Mouse (Mus musculus) G1E (cell line): Measurements from ENCODE around the gene Fam110a. TPM values are rescaled to one million over a fixed set of nuclear protein-coding genes. Genes with fewer than 3 reads are reported as not detected.

Source experiments
- ATAC-seq: 2 replicates; pipeline ENCODE4 v1.8.0; 2016; ENCODE audit warnings: mild to moderate bottlenecking; ENCODE audit not compliant: insufficient number of reproducible peaks, poor library complexity, low FRiP score, severe bottlenecking; ENCODE audit errors: extremely low read depth
- DNase-seq: peaks from one replicate; pipeline ENCODE4 v3.0.0; 2012; ENCODE audit warnings: low spot score
- H3K27me3 ChIP-seq: 2 replicates; pipeline ENCODE4 v1.6.1; 2012; ENCODE audit warnings: mild to moderate bottlenecking, low read length, inconsistent platforms; ENCODE audit not compliant: insufficient read depth
- H3K36me3 ChIP-seq: replicated peaks from 2 replicates; pipeline ENCODE3; 2012; ENCODE audit warnings: mild to moderate bottlenecking, inconsistent platforms
- H3K4me1 ChIP-seq: 2 replicates; pipeline ENCODE4 v1.6.1; 2012; ENCODE audit warnings: low read depth, low read length, inconsistent platforms, mixed read lengths; ENCODE audit not compliant: insufficient read depth
- H3K4me3 ChIP-seq: 2 replicates; pipeline ENCODE4 v1.5.1; 2012; ENCODE audit warnings: low read depth, mild to moderate bottlenecking, inconsistent platforms, low read length, moderate library complexity, mixed read lengths
- H3K9me3 ChIP-seq: replicated peaks from 2 replicates; pipeline ENCODE4 v1.6.1; 2012; ENCODE audit warnings: inconsistent platforms
- CTCF ChIP-seq: IDR thresholded peaks from 2 replicates; pipeline ENCODE4 v1.5.1; 2012; ENCODE audit warnings: low read depth, low read length, inconsistent platforms, mixed read lengths
- GATA1 ChIP-seq: IDR thresholded peaks from 2 replicates; pipeline ENCODE4 v1.6.1; 2012; ENCODE audit warnings: borderline replicate concordance, low read length, inconsistent platforms, mixed read lengths
- GATA2 ChIP-seq: IDR thresholded peaks from 2 replicates; pipeline ENCODE4 v1.6.1; 2012; ENCODE audit warnings: low read depth, low read length, inconsistent platforms, borderline replicate concordance
- POLR2AphosphoS5 ChIP-seq: IDR thresholded peaks from 2 replicates; pipeline ENCODE4 v1.6.1; 2012; ENCODE audit warnings: low read depth, low read length, inconsistent platforms; ENCODE audit not compliant: insufficient replicate concordance
- TAL1 ChIP-seq: conservative IDR thresholded peaks from 2 replicates; pipeline ENCODE4 v1.6.1; 2012; ENCODE audit warnings: low read depth, low read length, inconsistent platforms, mixed read lengths
- polyA plus RNA-seq: library from polyadenylated mRNA; stranded (reverse); fragments of >175 nt; gene quantifications from 2 replicates; pipeline ENCODE4 v1.2.3, GENCODE M21; 2012
- total RNA-seq, 2 experiments: library from RNA; stranded (forward) in 1 of 2; stranded (reverse) in 1 of 2; fragments of 200-1000 nt in 1 of 2; fragments of >200 nt in 1 of 2; fragmentation: Nextera tagmentation in 1 of 2; gene quantifications; 2 replicates each; pipeline ENCODE4 v1.2.3; 2014 to 2017

Fam110a gene
- total and polyA plus RNA-seq, 3 experiments, result 3.8 to 24.7 (median 5.2) TPM

- TF ChIP-seq GATA1, result no peak
- no peak for TF ChIP-seq CTCF
- TF ChIP-seq POLR2AphosphoS5, result no peak
- no peak for TF ChIP-seq TAL1
- TF ChIP-seq GATA2, result no peak
- no peak for DNase-seq
- no peak for ATAC-seq
- no peaks in the 10 kb centered on the region for H3K9me3 ChIP-seq
- H3K4me1 ChIP-seq, result peaks cover 31% of the 10 kb centered on the region
- peaks cover 98% of the 10 kb centered on the region for H3K36me3 ChIP-seq
- no peaks in the 10 kb centered on the region for H3K27me3 ChIP-seq
- H3K4me3 ChIP-seq, result no peak overlapping the region
Measured at GRCm38 (mm10) chr2:151973595-151974562, 6.1 kb downstream of the Fam110a start.

GRCm38 (mm10) chr2:151972880-151973594, 7.0 kb downstream of the Fam110a start:
- Histone ChIP-seq H3K36me3 (peaks cover 98% of the 10 kb centered on the region), H3K4me1 (peaks cover 24% of the 10 kb centered on the region), H3K27me3 (no peaks in the 10 kb centered on the region), H3K4me3 (no peak overlapping the region), H3K9me3 (no peaks in the 10 kb centered on the region)
- ATAC-seq (no peak), DNase-seq (no peak)
- TF ChIP-seq POLR2AphosphoS5 (no peak), CTCF (no peak), TAL1 (no peak), GATA1 (no peak), GATA2 (no peak)

- ATAC-seq (no peak), DNase-seq (no peak)
- H3K4me3 ChIP-seq, result no peak overlapping the region
- H3K9me3 ChIP-seq, result no peaks in the 10 kb centered on the region
- no peaks in the 10 kb centered on the region for H3K27me3 ChIP-seq
- peaks cover 93% of the 10 kb centered on the region for H3K36me3 ChIP-seq
- H3K4me1 ChIP-seq, result peaks cover 21% of the 10 kb centered on the region
- no peak for TF ChIP-seq CTCF
- TF ChIP-seq TAL1, result no peak
- no peak for TF ChIP-seq GATA1
- TF ChIP-seq POLR2AphosphoS5, result no peak
Measured at GRCm38 (mm10) chr2:151971748-151972147, 8.3 kb downstream of the Fam110a start.

- H3K9me3 ChIP-seq, result no peaks in the 10 kb centered on the region
- no peaks in the 10 kb centered on the region for H3K27me3 ChIP-seq
- H3K4me1 ChIP-seq, result peaks cover 21% of the 10 kb centered on the region
- no peak for DNase-seq
- no peak overlapping the region for H3K4me3 ChIP-seq
- ATAC-seq, result no peak
- peaks cover 81% of the 10 kb centered on the region for H3K36me3 ChIP-seq
- TF ChIP-seq GATA2, result no peak
- TF ChIP-seq GATA1, result no peak
- no peak for TF ChIP-seq CTCF
- TF ChIP-seq POLR2AphosphoS5, result no peak
- no peak for TF ChIP-seq TAL1
Measured at GRCm38 (mm10) chr2:151970191-151971172, 9.5 kb downstream of the Fam110a start.

- Histone ChIP-seq H3K36me3 (peaks cover 72% of the 10 kb centered on the region), H3K9me3 (no peaks in the 10 kb centered on the region), H3K4me1 (peaks cover 21% of the 10 kb centered on the region), H3K27me3 (no peaks in the 10 kb centered on the region), H3K4me3 (no peak overlapping the region)
- TF ChIP-seq GATA1 (no peak), POLR2AphosphoS5 (no peak), CTCF (no peak), TAL1 (no peak), GATA2 (no peak)
- no peak for ATAC-seq
- no peak for DNase-seq
Measured at GRCm38 (mm10) chr2:151969396-151969795, 10.6 kb downstream of the Fam110a start.

- H3K27me3 ChIP-seq, result no peaks in the 10 kb centered on the region
- TF ChIP-seq GATA1 (no peak), GATA2 (no peak), CTCF (no peak), POLR2AphosphoS5 (no peak), TAL1 (no peak)
- ATAC-seq (no peak), DNase-seq (no peak)
- H3K4me1 ChIP-seq, result peaks cover 21% of the 10 kb centered on the region
- peaks cover 68% of the 10 kb centered on the region for H3K36me3 ChIP-seq
- no peaks in the 10 kb centered on the region for H3K9me3 ChIP-seq
- H3K4me3 ChIP-seq, result no peak overlapping the region
Measured at GRCm38 (mm10) chr2:151968986-151969385, 11.0 kb downstream of the Fam110a start.
